Mouse (Mus musculus) C2C12 (cell line): ENCODE results near the gene Far2. TPM values are rescaled to one million over a fixed set of nuclear protein-coding genes. Genes with fewer than 3 reads are reported as not detected.
"Not testable (repeated sequence)": the region's sequence is repeated elsewhere in the genome, so short reads cannot be mapped to it uniquely, and the experiment has no call there.

ENCODE experiments used
- H3K27me3 ChIP-seq: one replicate; pipeline ENCODE4 v1.6.1; 2011; ENCODE audit not compliant: control insufficient read depth, insufficient read depth, insufficient read length
- H3K36me3 ChIP-seq: one replicate; pipeline ENCODE4 v1.6.1; 2011; ENCODE audit not compliant: control insufficient read depth, insufficient read depth
- H3K4me3 ChIP-seq: one replicate; pipeline ENCODE4 v1.5.1; 2011; ENCODE audit warnings: mild to moderate bottlenecking, control low read depth; ENCODE audit not compliant: poor library complexity, insufficient read depth, severe bottlenecking
- H3K79me2 ChIP-seq: one replicate; pipeline ENCODE4 v1.6.1; 2011; ENCODE audit not compliant: control insufficient read depth, insufficient read depth
- H3K79me3 ChIP-seq: one replicate; pipeline ENCODE4 v1.6.1; 2011; ENCODE audit warnings: low read depth, control low read depth
- H3ac ChIP-seq: one replicate; pipeline ENCODE3; 2011; ENCODE audit warnings: low read depth; ENCODE audit not compliant: control insufficient read depth, insufficient read length
- CEBPB ChIP-seq: IDR thresholded peaks from one replicate; pipeline ENCODE4 v1.6.1; 2011; ENCODE audit warnings: low read depth, mild to moderate bottlenecking, control low read depth, moderate library complexity
- CTCF ChIP-seq: IDR thresholded peaks from one replicate; pipeline ENCODE4 v1.5.1; 2011; ENCODE audit not compliant: control insufficient read depth, insufficient read depth, insufficient read length
- FOSL1 ChIP-seq: IDR thresholded peaks from one replicate; pipeline ENCODE4 v1.8.0; 2011; ENCODE audit warnings: mild to moderate bottlenecking, low read length; ENCODE audit not compliant: poor library complexity, insufficient read depth, severe bottlenecking
- MAX ChIP-seq: IDR thresholded peaks from one replicate; pipeline ENCODE4 v1.6.1; 2011; ENCODE audit warnings: mild to moderate bottlenecking, control low read depth
- MYOD1 ChIP-seq: IDR thresholded peaks from one replicate; pipeline ENCODE4 v1.6.1; 2011; ENCODE audit warnings: low read depth; ENCODE audit not compliant: control insufficient read depth, insufficient read length
- MYOG ChIP-seq: IDR thresholded peaks from one replicate; pipeline ENCODE4 v1.6.1; 2011; ENCODE audit not compliant: control insufficient read depth, insufficient read length; ENCODE audit errors: extremely low read depth
- USF1 ChIP-seq: IDR thresholded peaks from one replicate; pipeline ENCODE4 v1.6.1; 2011; ENCODE audit warnings: low read depth, mild to moderate bottlenecking, control low read depth, moderate library complexity
- polyA plus RNA-seq: library from polyadenylated mRNA; unstranded; fragments of >200 nt; fragmentation: generic; extraction: Trizol; gene quantifications from one replicate; pipeline ENCODE4 v1.2.1, GENCODE M21; 2012; ENCODE audit warnings: missing spikeins

Far2 gene
- polyA plus RNA-seq, 1 experiment: 0.11 TPM

DNA sequence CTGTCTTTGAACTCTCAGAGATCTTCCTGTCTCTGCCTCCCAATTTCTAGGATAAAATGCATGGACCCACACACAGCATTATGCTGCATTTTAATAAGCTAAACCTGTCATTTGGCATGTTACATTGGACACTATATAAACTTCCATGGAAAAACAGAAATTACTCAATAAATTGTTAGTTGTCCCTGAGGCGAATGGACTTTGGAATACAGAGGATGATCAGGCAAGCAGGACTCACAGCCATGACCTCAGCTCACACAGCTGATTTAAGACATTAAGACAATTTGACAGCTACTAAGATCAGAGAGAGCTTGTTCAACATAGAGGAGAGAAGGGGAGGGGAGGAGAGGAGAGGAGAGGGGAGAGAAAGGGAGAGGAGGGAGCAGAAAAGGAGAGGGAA, 95.4 kb downstream of the Far2 start:
- TF ChIP-seq CTCF (no peak), FOSL1 (no peak), USF1 (no peak), MYOD1 (no peak), CEBPB (no peak), MYOG (no peak), MAX (no peak)

DNA sequence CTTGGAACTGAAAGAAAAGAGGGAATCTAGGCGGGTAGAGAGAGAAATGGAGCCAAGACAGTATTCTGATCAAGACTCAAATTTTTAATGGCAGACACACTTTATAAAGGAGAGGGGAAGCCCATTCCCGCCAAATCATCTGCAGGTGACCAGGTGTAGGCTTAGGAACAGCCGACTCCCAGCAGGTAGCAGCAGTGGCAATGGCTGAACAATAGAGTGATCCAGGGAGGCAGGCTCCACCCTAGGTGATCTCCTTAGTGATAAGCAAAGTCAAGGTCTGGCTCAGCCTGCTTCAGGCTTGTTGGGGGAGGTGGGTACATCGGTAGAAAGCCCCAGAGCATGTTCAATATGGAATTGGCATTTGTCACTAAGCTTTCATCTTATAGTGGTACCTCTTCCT, 105.2 kb downstream of the Far2 start:
- H3ac ChIP-seq, H3K79me3 ChIP-seq, H3K27me3 ChIP-seq, H3K4me3 ChIP-seq, H3K36me3 ChIP-seq, H3K79me2 ChIP-seq: not testable (repeated sequence)

More for the DNA sequence above, 95.4 kb downstream of the Far2 start:
- no peak overlapping the region for H3K4me3 ChIP-seq
- no peaks in the 10 kb centered on the region for H3K27me3 ChIP-seq
- no peaks in the 10 kb centered on the region for H3K36me3 ChIP-seq
- no peaks in the 10 kb centered on the region for H3K79me3 ChIP-seq
- H3ac ChIP-seq: no peak overlapping the region
- H3K79me2 ChIP-seq: no peaks in the 10 kb centered on the region

DNA sequence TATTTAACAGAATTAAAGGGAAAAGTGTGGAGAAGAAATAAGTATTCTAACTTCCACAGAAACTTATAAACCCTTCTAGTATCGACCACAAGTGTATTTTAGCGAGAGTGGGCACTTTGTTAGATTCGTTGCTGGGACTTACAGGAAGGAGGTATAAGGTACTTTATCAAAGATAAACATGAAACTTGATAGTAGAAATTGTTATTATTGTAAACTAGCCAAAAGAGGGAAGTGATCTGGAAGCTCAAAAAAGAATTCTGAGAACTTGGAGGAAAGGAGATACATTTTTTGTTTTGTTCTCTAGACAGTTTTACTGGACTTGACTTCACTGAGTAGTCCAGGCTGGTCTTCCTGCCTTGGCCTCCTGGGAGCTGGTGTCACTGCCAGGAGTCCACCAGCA, 125.8 kb downstream of the Far2 start:
- Histone ChIP-seq H3K4me3 (no peak overlapping the region), H3K79me2 (no peaks in the 10 kb centered on the region), H3ac (no peak overlapping the region), H3K36me3 (no peaks in the 10 kb centered on the region), H3K27me3 (no peaks in the 10 kb centered on the region), H3K79me3 (no peaks in the 10 kb centered on the region)
- TF ChIP-seq CTCF: no peak
- TF ChIP-seq MAX: no peak
- TF ChIP-seq CEBPB: no peak
- TF ChIP-seq MYOD1: no peak
- no peak for TF ChIP-seq FOSL1
- no peak for TF ChIP-seq MYOG
- no peak for TF ChIP-seq USF1

DNA sequence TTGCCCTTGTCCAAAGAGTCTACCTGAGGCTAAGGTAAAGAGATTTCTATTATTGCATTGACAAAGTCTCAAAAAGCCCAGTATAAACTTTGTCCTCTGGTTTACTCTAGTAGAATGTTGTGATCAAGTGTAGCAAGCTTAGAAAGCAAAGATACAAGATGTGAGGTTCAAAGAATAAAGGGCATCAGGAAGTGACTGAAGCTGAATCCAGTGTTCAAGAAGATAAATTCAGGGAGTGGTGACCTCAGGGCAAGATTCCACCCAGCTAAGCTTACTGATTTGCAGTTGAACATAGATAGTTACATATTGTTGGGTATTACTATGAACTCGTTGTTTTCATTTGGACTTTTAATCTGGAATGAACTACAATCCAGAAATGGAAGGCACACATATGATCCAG, 138.6 kb downstream of the Far2 start:
- Histone ChIP-seq H3K4me3 (no peak overlapping the region), H3K27me3 (no peaks in the 10 kb centered on the region), H3ac (no peak overlapping the region), H3K79me2 (no peaks in the 10 kb centered on the region), H3K36me3 (peaks cover 96% of the 10 kb centered on the region), H3K79me3 (no peaks in the 10 kb centered on the region)
- TF ChIP-seq CEBPB: no peak
- no peak for TF ChIP-seq MYOG
- no peak for TF ChIP-seq MYOD1
- TF ChIP-seq CTCF: no peak

DNA sequence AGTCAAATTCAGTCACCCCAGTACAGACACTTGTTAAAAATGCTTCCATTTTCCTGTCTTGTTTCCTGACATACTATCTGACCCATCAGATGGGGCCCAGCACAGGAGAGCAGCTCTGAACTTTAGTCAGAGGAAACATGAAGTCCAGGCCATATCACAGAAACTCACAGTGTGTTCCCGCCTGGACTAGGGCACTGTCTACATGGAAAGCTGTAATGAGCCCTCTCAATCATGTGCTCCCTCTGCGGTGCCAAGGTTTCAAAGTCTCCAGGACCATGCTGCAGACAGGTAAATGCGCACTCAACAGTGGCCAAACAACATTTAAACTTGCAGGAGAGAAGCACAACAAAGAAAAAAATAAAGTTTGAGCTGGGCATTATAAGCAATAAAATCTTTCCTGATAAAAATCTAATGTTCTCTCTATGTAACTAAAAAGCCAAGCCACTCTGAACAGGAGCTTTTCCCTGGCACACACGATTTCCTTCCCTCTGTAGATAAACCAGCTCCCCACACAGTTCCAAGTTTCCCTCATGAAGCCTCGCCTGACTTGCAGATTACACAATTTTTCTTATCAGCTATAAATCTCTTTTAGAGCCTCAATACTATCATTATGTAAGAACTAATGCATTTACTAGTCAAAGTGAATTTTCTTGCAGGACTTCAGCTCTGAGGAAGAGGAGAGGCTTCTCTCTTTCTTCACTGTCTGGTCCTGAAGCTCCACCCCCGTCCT, 147.1 kb downstream of the Far2 start:
- TF ChIP-seq MYOD1 (no peak), MYOG (no peak), MAX (no peak), USF1 (no peak), FOSL1 (no peak), CEBPB (no peak), CTCF (no peak)
- no peaks in the 10 kb centered on the region for H3K79me2 ChIP-seq
- no peaks in the 10 kb centered on the region for H3K27me3 ChIP-seq
- H3ac ChIP-seq: no peak overlapping the region
- H3K36me3 ChIP-seq: peaks cover 91% of the 10 kb centered on the region
- no peaks in the 10 kb centered on the region for H3K79me3 ChIP-seq
- no peak overlapping the region for H3K4me3 ChIP-seq

DNA sequence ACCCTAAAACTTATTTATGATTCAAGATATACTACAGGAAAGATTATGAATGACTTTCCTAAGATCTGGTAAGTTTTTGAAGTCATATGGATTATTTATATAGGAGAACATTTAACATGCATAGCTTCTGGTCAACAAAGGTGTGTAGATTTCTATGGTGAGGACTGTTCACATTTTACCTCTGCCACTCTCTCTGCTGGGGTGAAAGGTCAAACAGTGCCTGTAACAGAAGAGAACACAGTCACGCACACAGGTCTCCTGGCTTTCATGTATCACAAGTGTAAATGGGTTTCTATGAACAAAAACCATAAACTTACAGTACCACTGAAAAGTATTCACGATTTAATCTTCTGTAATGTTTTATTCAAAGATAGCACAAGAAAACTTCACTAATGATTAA, 152.1 kb downstream of the Far2 start:
- H3K36me3 ChIP-seq: peaks cover 95% of the 10 kb centered on the region

More for the DNA sequence above, 152.1 kb downstream of the Far2 start:
- TF ChIP-seq MYOG (no peak), MAX (no peak), CTCF (no peak), CEBPB (no peak), USF1 (no peak), MYOD1 (no peak), FOSL1 (no peak)
- H3K79me3 ChIP-seq: no peaks in the 10 kb centered on the region
- no peaks in the 10 kb centered on the region for H3K27me3 ChIP-seq
- H3K4me3 ChIP-seq: no peak overlapping the region
- H3K79me2 ChIP-seq: no peaks in the 10 kb centered on the region
- no peak overlapping the region for H3ac ChIP-seq
